Mouse (Mus musculus) liver, embryonic 14.5 days (tissue): ENCODE measurements at regions not wholly inside any gene's neighbourhood (a gene's known extent, or its start where the extent isn't known, plus 50 kb on each side); places are given as distances from the start of the nearest gene placed in this dataset.

ENCODE experiments used
- CTCF ChIP-seq: IDR thresholded peaks from 2 replicates; pipeline ENCODE4 v1.5.1; 2016; ENCODE audit warnings: antibody characterized with exemption, low read depth, control low read depth
- EP300 ChIP-seq: IDR thresholded peaks from 2 replicates; pipeline ENCODE4 v1.6.1; 2016; ENCODE audit warnings: antibody characterized with exemption, low read depth

DNA sequence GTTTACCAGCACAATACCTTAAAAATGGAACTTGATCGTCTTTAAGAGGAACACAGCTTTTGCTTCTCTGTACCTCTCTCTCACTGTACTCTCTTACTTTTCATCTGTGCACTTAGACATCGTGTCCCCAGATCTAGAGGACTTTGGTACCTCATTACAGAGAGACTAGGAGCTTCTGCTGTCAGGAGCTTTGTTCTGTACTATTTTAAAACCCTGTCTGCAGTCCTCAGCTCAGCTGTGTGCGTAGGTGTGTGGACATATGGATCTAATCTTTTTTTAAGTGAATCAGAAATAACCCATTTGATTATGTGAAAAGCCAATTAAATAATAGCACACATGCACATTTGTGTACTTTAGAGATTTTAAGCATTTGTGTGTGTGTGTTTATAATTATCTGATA, 189.4 kb downstream of the Plod2 start:
- no peak for TF ChIP-seq CTCF
- TF ChIP-seq EP300: no peak
